Mouse (Mus musculus): ENCODE measurements around the gene BC028528.
"Not testable (repeated sequence)": the region's sequence is repeated elsewhere in the genome, so short reads cannot be mapped to it uniquely, and the experiment has no call there.

BC028528 gene

DNA sequence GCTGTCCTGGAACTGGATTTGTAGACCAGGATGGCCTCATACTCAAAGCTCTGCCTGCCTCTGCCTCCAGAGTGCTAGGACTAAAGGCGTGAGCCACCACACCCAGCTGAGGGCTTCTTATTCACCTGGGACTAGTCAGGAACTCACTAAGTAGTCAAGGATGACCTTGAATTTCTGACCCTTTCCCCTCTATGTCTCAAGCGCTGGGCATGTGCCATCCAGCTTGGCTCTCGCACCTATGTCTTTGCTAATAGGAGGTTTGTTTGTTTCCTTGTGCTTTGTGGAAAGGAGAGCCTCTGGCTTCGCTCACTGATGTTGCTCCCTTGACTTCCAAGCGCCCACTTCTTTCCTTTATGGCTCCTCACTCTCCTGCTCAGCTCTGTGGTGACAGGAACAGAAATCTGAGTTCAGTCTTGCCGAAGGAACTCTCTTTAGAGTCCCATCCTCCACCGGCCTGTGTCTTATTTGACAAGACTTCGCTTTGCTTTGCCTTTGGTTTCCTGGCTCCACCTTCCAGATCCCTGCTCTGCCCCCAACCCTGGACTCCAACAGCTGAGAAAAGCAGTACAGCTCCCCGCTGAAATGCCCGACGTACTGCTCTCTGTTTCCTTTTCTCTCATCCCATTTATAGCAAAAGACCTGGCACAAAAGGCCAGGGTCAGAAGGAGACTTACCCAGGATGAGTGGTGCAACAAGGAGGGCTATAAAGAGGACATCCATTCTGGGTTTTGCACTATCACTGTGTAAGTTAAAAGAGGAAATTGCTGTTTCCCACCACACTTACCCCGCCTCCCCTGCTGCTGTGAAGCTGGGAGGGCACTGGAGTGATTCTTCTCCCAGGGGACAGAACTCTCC lies at the start of gene BC028528:
TSS of gene BC028528 (minus strand) at position 795 of the 855 bp plus-strand sequence.
- no peak for ATAC-seq (ENCODE audit: low TSS enrichment)

GRCm38 (mm10) chr3:95938835-95939234 lies 47.0 kb upstream of the BC028528 start:
- no peak for ATAC-seq (ENCODE audit: low TSS enrichment)

- no peak for ATAC-seq (ENCODE audit: low TSS enrichment)
Observed at GRCm38 (mm10) chr3:95938217-95938616, 46.4 kb upstream of the BC028528 start.

DNA sequence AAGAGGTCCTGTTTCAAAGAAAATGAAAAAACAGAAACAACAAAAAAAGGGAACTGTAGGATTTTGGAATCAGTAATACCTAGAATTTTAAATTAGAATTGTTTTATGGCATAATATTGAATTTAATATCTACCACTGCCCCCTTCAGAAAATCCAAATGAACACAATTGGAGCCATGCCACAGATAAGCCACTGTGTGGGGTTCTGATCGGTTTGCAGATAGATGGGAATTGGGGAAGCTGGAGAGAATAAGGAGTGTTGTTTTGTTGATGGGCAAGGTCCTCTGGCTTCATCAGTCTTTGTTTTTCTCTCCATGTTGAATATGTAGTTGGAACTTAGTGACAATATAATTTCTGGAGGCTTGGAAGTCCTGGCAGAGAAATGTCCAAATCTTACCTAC lies 42.6 kb upstream of the BC028528 start:
- ATAC-seq (ENCODE audit: low TSS enrichment): no peak

- ATAC-seq (ENCODE audit: low TSS enrichment): no peak
Observed at GRCm38 (mm10) chr3:95933111-95933750, 41.4 kb upstream of the BC028528 start.

GRCm38 (mm10) chr3:95932566-95932965 lies 40.8 kb upstream of the BC028528 start:
- ATAC-seq (ENCODE audit: low TSS enrichment): no peak

GRCm38 (mm10) chr3:95932157-95932556 lies 40.4 kb upstream of the BC028528 start:
- ATAC-seq (ENCODE audit: low TSS enrichment): no peak

GRCm38 (mm10) chr3:95931471-95931870 lies 39.7 kb upstream of the BC028528 start:
- ATAC-seq (ENCODE audit: low TSS enrichment): no peak

GRCm38 (mm10) chr3:95930471-95930789 lies 38.6 kb upstream of the BC028528 start:
- no peak for ATAC-seq (ENCODE audit: low TSS enrichment)

DNA sequence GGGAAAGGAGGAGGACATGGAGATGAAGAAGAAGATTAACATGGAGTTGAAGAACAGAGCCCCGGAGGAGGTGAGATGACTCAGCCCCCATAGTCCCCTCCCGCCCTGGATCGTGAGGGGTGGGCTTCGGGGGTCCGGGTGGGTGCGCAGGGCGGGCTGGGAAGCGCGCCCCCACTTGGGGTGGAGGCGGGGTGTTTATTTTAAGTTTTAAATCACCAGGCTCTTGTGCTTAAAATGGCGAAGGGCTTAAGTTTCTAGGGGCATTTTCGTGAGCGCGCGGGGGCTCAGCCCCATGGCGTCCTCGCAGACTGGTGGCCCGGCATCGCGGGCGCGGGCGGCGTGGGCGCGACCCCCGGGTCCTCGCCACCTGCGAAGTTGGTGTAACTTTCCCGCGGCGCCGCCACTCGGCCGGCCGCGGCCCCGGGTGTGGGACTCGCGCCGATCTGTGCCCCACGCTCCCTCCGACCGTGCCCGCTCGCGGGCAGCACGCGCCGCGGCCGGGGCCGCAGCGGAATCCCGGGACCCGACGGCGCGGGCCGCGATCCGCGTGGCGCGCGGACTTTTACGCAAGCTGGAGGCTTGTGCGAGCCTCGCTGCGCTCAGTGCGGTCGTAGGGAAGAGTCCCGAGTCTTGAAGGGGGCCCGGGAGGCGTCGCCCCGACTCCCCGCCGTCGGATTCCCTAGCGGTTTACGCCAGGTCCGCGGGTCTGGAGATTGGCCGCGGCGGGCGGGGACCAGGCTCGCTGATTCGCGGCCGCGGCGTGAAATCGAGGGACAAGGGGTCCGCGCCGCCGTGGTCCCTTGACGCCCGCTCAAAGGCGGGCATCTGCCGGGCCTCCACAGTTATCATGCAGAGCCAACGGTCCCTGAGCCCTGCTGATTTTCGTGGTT lies 38.0 kb upstream of the BC028528 start:
- no peak for ATAC-seq (ENCODE audit: low TSS enrichment)

DNA sequence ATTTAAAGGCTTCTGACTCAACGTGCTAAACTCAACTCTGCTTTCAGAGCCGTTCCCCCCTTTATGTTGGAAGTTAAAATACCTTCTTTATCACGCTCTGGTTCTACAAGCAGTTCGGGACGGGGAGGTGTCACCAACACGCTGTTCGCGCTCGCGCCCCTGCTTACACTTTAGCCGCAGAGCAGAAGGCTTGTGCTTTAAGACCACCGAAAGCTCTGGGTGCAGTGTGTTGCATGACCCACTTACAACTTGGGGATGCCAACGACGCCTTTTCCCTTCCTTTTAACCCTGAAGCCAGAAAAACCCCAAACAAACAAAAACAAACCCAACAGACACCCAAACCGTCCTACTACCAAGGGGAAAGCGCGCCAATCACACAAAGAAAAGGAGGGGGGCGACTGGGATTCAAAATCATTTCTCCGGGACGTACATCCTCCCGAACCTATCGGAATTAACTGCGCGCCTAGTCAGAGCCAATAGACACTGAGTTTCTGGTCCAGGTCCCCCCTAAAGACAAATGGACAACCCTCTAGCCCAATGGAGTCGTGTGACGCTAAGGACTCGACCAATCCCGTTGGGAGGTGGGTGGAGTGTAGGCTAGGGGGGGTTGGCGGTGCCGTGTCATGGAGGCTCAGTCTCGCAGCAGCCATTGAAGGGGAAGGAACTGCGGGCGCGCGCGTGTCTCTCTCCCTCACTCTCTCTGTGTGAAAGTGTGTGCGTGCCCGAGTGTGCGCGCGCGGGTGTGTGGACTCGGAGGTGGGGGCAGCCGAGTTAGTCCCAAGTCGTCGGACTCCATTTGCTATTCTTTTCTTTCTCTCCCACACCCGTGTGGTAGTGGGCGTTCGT lies 37.1 kb upstream of the BC028528 start, which contains the start of gene Anp32e:
TSS of gene Anp32e (plus strand) at position 589 of the 846 bp plus-strand sequence.
- ATAC-seq (ENCODE audit: low TSS enrichment): peak; percentile 99

- no peak for ATAC-seq (ENCODE audit: low TSS enrichment)
Observed at GRCm38 (mm10) chr3:95928261-95928657, 36.5 kb upstream of the BC028528 start.

DNA sequence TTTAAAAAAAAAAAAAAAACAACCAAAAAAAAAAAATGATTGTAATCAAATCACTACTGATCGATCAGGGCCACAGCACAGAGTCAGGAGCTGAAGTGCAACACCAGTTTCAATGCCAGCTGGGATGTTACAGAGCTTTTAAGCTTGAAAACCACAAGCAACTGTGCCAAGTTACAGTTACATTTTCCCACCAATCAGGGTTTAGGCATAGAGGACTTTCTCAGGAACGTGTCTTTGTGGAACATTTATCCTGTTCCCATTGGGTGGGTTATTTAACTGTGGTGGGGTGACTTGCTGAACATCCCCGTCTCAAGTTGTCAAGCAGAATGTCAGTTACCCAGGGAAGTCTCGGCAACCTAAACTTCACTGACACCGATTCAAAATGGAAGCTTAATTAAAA lies 33.3 kb upstream of the BC028528 start:
- no peak for ATAC-seq (ENCODE audit: low TSS enrichment)

DNA sequence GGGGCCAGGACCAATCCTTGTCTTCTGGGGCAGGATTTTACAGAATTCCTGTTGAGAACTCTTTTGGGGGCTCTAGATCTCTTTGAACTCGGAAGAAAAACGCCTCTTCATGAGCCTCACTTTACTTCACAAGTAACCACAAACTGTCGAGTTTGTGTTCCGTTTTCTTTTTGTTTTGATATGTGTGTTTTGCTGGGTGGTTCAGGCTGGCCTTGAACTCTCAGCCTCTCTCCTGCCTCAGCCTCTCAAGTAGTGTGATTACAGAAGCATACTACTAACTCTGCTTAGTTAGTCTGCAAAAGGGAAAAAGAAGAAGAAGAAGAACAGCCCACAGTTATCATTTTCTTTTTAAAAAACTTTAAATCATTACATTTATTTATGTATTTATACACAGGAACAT lies 32.4 kb upstream of the BC028528 start:
- ATAC-seq (ENCODE audit: low TSS enrichment): no peak

DNA sequence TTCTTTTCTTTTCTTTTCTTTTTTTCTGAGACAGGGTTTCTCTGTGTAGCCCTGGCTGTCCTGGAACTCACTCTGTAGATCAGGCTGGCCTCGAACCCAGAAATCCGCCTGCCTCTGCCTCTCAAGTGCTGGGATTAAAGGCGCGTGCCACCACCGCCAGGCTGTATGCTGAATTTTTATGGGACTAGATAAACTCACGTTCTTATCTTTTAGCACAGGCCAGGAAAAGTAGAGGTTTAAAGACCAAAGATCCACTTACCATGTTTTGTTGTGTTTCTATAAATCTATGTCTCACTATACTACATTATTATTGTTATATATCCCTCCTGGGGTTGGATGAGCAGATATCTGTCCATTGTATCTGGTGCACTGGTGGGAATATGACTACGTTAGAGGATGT lies 31.6 kb upstream of the BC028528 start:
- not testable (repeated sequence) for ATAC-seq (ENCODE audit: low TSS enrichment)

DNA sequence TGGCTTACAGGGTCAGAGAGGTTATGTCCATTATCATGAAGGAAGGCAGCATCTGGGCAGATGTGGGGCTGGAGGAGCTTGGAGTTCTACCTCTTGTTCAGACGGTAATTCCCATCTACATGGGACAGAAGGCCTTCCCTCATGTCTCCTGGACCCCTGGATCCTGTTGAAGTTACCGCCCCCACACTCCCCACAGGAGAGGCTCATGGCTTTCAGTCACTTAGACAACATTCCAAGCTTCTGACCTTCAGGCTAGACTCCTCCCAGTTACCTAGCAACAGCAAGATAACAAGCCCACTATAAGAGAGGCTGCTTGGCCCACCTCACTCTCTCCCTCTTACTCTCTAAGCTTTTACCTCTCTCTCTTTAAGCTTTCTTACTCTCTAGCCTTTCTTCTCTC lies 28.7 kb upstream of the BC028528 start:
- ATAC-seq (ENCODE audit: low TSS enrichment): not testable (repeated sequence)

DNA sequence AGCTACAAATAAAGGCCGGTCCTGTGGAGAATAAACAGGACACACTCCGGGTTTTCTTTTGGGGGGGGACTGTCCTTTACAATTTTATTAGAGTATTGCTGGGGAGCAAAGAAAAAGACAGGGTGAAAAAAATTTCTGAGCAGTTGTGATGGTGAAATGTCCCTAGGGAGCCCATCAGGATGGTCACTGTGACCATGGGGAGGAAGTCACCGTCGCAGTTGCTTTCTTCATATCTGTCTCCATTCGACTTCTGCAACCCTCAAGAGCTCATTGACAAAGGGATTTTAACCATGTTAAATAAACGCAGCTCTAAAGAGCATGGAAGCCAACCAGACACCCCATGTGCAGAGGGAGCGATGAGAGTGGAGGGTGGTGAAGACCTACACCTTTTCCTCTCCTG lies 25.0 kb upstream of the BC028528 start:
- ATAC-seq (ENCODE audit: low TSS enrichment): no peak

DNA sequence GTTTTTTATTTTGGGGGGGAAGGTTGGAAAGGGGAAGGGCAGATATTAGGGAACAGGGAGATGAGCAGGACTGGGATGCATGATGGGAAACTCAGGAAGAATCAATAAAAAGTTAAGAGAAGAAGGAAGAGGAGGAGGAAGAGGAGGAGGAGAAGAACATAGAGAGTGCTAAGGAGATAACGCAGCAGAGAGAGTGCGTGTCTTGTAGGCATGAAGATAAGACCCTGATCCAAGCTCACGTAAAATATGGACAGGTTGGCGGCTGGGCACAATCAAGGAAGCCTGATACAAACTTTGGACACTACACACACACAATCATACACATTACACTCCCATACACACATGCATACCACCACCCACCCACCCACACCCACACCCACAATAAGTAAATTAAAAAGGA lies 22.9 kb upstream of the BC028528 start:
- ATAC-seq (ENCODE audit: low TSS enrichment): no peak

GRCm38 (mm10) chr3:95907613-95908012 lies 15.8 kb upstream of the BC028528 start:
- no peak for ATAC-seq (ENCODE audit: low TSS enrichment)

DNA sequence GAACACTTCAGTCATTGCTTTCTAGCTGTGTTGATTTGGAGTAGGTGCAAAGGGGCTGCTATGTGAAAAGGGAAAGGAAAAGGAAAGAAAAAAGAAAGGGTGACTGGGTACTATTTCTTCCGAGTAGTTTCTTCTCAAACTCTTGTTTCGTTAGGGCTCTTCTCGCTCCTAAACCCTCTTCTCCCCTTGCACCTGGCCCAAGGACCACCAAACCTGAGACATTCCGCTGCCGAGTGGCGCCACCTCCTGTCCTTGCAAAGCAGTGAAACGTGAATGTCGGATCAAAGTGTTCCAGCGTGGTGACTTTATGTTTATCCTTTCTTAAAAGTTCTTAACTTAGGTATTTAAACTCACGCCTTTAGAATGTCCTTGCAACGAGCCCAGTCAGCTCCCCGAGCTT lies 15.1 kb upstream of the BC028528 start:
- no peak for ATAC-seq (ENCODE audit: low TSS enrichment)

DNA sequence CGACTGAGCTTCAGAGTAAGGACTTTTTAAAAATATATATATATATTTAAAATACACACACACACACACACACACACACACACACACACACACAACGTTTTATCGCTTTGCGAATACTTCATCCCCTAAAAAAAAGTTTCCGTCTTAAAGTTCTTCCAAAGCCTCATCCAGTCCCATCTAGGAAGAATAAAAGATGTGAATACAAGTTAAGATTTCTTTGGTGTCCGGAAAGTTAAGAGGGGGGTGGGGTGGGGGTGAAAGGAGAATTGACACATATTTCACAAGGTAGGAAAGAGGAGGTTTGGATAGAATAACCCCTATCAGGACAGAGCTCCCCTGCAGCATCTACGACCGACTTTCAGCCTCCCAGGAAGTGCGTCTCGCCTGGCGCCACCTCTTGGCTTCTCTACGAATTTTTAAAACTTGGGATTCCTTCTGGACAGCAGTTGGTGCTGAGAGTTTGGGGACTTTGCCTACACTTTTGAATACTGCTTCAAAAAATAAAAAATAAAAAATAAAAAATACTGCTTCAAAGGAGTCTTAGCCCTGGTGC lies 14.2 kb upstream of the BC028528 start:
- ATAC-seq (ENCODE audit: low TSS enrichment): peak; percentile 53; the same call in 1 of the 2 replicates

All from frontal cortex, adult (tissue).